Mouse (Mus musculus): ENCODE measurements around the gene Kat8. TPM values are rescaled to one million over a fixed set of nuclear protein-coding genes. Genes with fewer than 3 reads are reported as not detected.
"Not testable (repeated sequence)": the region's sequence is repeated elsewhere in the genome, so short reads cannot be mapped to it uniquely, and the experiment has no call there.

Kat8 gene
- total RNA-seq, 2 experiments from 2014 or later = 20.7 to 20.9 TPM

DNA sequence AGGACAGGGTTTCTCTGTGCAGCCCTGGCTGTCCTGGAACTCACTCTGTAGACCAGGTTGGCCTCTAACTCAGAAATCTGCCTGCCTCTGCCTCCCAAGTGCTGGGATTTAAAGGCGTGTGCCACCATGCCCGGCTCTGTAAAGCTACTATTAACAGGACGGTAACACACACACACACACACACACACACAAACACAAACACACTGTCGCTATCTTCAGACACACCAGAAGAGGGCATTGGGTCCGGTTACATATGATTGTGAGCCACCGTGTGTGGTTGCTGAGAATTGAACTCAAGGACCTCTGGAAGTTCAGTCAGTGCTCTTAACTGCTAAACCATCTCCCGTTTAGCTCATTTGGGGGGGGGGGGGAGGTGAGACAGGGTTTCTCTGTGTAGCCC lies 16.4 kb upstream of the Kat8 start:
- intact Hi-C loops (cut with DNase I); DNase-seq: not testable (repeated sequence)

DNA sequence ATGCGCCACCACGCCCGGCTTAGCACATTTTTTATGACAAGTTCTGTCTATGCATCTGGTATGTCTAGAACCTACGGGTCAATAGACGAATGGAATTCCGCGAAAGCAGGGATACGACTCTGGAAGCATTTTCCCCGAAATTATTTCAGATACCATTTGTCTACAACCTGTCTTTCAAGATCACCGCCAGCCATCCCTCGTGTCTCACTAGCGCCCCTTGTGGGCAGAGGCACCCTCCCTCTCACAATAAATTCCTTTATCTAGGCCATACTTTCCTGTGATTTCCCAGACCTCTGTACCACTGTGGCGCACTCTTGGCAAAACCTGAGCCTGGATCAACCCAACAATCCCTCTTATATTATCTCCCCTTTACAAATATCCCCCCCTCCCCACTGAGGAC lies 15.9 kb upstream of the Kat8 start:
- intact Hi-C loops (cut with DNase I) = no loop called here
- DNase-seq = peak in 1 of 2 experiments; percentile 63

DNA sequence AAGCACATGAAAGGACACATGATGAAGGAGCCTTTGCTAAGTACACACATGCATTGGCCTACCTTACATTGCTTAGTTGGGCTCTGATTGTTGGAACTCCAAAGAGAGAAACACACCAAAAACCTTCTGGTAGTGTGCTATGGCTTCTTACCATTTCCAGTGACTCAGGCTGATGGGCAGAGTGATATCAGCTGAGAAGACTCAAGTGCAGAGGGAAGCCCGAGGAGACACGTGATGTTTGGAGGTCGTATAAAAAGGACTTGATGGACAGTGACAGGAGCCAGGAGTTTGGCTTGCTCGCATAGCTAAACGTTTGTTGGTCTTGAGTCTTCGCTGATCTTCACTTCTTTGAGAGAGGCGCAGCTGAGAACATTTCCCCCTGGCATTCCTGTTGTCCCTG lies 14.8 kb upstream of the Kat8 start:
- no peak for DNase-seq
- intact Hi-C loops (cut with DNase I) = no loop called here

DNA sequence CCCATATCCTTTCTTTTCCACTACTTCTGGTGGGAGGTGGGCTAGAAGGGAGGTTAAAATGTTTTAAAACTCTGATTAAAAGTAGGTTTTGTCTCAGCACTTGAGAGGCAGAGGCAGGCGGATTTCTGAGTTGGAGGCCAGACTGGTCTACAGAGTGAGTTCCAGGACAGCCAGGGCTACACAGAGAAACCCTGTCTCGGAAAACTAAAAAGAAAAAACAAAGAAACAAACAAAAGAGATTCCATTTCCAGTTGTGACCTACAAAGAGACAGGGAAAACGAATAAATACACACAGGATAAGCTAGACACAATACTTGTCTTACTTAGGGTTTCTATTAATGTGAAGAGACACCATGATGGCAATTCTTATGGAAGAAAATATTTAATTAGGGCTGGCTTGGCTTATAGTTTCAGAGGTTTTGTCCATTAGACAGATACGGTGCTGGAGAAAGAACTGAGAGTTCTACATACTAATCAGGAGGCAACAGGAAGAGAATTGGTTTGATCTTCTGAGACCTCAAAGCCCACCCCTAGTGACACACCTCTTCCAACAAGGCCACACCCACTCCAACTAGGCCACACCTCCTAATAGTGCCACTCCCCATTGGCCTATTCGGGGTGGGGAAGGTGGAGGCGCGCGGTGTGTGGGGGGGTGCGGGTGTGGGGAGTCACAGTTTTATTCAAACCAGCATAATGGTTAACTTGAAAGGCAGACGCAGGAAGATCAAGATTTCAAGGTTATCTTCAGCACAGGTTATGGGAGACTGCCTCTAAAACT lies 13.9 kb upstream of the Kat8 start:
- DNase-seq = no peak
- intact Hi-C loops (cut with DNase I) = no loop called here

DNA sequence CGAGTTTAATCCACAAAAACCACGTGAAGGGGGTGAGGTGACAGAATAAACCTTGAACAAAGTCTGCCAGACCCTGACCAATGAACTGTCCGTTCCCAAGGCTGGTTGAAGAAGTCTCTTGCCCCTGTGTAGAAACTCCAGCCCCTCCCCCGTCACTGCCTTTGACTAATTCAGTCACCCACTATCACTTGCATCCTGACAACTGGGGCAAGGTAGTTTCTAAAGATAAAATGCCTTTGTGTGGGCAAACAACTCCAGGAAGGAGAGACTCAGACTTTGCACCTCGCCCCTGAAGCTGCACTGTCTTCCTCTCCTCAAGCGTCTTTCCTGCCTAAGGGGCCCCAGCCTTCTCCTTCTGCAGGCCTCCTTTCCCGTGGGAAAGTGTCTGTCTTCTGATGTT lies 12.3 kb upstream of the Kat8 start:
- intact Hi-C loops (cut with DNase I) = no loop called here
- no peak for DNase-seq

DNA sequence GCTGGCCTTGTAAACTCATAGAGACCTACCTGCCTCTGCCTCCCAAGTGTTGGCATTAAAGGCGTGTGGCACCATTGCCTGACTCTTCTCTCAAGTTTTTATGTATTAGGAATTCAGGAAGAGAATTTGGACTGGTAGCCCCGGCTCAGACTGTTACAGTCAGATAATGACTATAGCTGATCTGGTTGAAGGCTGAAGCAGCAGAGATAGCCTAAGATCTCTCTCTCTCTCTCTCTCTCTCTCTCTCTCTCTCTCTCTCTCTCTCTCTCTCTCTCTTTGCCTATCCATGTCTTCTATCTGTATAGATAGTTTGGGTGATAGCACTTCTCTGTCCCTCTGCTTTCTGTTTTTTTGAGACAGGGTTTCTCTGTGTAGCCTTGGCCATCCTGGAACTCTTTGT lies 10.5 kb upstream of the Kat8 start:
- intact Hi-C loops (cut with DNase I) = no loop called here
- no peak for DNase-seq

DNA sequence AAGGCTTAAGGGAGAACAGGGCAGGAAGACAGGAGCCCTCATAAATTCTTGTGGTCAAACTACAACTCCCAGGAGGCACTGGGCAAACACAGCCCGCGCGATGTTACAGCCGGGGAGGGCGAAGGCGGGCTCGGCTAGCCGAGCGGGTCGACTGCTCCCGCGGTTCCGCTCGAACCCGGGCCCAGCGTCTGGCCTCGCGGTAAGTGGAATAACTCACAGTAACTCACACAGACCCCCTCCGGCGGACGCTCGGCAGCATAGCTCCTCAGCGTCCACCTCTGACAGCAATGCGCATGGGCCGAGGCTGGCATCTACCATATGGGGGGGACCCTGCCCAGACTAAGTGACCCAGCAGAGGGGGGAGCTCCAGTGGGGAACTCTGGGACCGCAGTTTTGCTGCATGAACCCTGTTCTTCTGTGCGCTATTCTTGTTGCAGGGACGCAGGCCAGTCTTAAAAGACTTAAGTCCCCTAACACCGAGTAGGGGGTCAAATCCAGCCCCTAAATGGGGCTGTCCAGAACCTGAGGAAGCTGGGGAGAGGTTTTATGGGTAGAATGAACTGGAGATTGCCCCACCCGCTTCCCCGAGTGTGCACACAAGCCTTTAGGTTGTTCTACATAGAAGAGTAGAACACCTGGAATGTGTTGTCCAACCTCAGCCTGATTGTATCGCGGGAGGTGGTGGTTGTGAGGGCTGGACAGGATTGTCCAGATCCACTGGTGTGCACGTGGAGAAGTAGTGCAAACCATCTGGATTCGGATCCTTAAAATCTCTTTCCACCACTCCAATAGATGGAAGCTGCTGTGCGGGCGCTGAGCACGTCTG lies 8.1 kb upstream of the Kat8 start, which contains the start of gene Bckdk:
TSS of gene Bckdk (plus strand) at position 112 of the 826 bp plus-strand sequence.
- peak; percentile 66 to 73 for DNase-seq
- intact Hi-C loops (cut with DNase I) = no loop called here

DNA sequence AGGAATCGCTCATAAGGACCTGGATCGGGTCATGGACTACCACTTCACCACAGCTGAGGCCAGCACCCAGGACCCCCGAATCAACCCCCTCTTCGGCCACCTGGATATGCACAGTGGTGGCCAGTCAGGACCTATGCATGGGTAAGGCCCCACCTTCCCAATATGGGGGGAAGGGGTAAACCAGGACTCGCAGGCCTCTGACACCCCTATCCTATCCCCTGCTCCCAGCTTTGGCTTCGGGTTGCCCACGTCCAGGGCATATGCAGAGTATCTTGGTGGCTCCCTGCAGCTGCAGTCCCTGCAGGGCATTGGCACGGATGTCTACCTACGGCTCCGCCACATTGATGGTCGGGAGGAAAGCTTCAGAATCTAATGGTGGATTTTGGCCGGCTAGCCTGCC lies 4.4 kb upstream of the Kat8 start:
- DNase-seq = no peak
- intact Hi-C loops (cut with DNase I) = no loop called here

DNA sequence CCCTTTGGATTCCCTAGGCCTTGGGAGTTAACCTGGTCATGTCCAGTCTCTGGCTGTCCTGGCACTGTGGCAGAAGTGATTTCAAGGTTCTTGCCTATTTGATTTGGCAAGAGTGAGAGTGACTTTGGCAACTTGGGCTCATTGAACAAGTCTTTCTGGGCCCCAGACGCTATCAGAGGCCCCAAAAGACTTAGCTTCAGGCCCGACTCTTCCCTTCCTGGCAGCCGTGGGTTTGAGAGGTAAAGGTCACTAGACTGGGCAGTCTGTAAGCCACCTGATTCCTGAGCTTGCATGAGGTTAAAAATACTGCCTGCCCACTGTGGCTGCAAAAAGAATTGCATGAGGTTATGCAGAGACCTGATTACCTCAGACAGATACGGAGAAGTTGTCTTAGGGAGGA lies 3.7 kb upstream of the Kat8 start:
- intact Hi-C loops (cut with DNase I) = no loop called here
- DNase-seq = no peak

DNA sequence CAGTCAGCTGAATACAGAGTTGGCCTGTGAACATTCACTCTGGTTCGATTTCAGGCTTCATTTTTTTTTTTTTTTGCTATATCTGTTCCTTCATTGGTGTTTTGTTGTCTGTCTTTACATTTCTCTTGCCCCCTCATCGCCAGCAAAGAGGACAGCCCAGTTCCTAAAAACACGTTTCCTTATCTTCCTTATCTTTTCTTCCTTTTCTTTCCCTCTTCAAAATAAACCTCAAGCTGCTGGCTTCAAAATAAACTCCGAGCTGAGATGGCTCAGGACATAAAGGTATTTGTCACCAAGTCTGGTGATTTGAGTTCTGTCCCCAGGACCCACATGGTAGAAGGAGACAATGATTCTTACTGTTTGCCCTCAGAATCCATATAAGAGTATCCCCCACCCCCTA lies 622 bp downstream of the Kat8 start:
- intact Hi-C loops (cut with DNase I) = no loop called here

DNA sequence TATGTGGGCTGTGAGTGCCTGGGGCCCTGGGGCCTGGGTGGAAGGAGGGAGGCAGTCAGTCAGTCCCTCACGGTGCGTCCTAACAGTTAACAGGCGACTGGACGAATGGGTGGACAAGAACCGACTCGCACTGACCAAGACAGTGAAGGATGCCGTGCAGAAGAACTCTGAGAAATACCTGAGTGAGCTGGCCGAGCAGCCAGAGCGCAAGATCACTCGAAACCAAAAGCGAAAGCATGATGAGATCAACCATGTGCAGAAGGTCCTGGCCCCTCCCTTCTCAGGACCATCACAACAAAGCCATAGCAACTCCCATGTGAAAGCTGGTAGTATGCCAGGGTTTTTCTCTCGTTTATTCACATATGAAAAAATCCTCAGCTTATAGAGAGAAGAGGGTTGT lies 3.0 kb downstream of the Kat8 start:
- no peak for DNase-seq
- intact Hi-C loops (cut with DNase I) = no loop called here

More for the DNA sequence above, 622 bp downstream of the Kat8 start:
- no peak for DNase-seq

DNA sequence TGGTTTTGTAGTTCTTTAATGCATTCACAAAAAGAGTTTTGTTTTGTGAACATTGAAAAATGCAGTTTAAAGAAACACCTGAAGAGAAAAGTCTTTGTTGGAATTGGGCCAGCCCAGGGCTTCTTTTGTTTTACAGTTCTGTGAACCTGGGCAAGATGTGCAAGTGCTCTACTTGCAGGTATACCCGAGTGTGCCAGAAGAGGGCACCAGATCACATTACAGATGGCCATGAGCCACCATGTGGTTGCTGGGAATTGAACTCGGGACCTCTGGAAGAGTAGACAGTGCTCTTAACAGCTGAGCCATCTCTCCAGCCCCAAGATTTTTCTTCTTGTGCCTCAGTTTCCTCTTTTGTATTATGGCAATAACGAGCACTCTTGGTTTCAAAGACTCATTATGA lies 5.9 kb downstream of the Kat8 start:
- intact Hi-C loops (cut with DNase I) = no loop called here
- DNase-seq = no peak

DNA sequence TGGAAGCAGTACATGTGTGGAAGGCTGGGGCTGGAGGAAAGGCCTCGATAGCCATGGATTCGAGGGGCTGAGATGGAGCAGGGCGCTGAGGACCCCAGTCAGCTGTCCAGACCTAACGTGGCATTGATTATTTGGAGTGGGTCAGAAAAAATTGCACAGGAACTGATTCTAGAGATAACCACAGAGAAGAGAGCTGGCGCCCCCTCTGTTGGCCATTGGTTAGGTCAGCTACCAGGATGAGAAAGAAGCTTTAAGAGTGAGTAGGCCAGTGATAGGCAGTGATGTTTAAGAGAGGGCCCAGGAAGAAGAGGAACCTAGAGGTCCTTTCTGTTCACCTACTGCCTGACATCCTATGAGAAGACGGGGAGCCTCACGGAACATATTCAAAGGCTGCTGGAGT lies 7.0 kb downstream of the Kat8 start:
- no peak for DNase-seq
- intact Hi-C loops (cut with DNase I) = no loop called here

DNA sequence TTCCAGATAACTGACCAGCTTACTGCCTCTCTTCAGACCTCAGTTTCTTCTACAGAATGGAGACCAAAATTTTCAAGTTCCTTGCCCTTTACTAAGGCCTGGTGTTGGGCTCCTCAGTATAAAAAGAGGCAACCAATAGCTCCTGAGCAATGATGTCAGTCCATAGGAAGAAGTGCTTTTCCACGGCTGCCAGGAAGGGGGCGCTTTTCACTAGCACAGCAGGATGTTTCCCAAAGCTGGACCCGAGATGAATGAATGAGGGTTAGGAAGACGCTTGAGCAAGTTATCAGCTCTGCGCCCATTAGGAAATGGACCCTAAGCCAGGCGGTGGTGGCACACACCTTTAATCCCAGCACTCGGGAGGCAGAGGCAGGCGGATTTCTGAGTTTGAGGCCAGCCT lies 9.2 kb downstream of the Kat8 start:
- no peak for DNase-seq
- intact Hi-C loops (cut with DNase I) = no loop called here

DNA sequence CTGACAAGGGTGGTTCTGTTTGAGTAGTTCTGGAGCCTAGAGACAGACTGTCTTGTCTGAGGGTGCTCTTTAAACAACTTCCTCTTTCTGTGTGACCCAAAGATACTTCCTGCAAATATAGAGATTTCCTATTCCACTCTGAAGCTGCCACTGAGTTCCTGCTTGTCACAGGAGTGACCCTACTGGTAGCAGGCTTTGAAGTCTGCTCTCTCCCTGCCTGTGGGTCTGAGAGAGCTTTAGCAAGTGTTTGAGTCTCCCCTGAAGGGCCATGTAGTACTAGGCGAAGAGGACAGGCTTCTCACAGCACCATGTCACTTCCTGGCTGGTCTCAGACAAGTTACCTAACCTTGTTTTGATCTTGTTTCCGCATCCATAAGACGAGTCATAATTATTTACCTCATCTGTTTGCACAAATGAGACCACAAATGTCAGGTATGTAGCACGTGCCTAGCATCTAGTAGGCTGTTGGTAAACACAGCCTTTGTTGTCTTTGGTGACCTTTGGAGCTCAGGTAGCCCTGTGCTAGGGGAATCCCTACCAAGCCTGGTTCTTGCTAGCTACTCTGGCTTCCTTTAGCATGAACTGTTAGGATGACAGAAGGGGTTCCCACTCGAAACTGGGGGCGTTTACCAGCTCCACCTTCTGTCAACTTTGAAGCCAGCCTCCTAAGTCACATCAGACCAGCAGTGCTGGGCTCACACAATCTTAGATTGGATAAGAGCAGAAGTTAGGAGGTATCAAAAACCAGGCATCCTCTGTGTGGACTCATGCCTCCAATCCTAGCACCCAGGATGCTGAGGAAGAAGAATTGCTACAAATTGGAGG lies 10.3 kb downstream of the Kat8 start:
- no peak for DNase-seq
- intact Hi-C loops (cut with DNase I) = no loop called here

DNA sequence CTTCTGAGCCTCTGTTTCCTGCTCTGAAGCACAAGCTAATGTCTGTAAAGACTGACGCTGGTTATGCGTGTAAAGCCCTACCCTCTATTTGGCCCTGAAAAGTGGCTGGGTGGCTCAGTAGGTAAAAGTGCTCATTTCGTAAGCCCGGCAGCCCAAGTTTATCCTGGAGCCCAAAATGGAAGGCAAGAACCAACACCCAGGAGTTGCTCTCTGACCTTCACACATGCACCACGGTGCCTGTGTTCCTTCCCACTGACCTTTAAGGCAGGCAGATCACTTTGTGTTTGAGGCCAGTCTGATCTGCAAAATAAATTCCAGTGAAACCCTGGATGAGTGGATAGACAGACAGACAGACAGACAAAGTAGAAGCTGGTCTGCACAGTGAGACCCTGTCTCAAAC lies 11.4 kb downstream of the Kat8 start:
- DNase-seq = no peak
- intact Hi-C loops (cut with DNase I) = no loop called here

DNA sequence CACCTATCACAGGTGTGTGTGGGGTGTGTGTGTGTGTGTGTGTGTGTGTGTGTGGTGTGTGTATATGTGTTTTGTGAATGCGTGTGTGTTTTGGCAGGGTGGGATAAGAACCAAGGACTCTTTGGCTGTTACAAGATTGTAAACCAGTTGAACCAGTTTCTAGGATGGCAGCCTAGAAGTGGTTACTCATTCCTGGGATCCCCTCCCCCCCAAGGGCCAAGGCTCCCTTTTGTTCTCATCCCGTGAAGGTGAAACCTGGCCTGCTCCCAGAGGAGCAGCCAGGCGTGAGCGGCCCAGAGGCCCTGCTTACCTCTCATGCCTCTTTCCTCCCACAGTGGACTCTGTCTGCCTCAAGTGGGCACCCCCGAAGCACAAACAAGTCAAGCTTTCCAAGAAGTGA lies 12.9 kb downstream of the Kat8 start:
- intact Hi-C loops (cut with DNase I) = no loop called here
- no peak for DNase-seq

DNA sequence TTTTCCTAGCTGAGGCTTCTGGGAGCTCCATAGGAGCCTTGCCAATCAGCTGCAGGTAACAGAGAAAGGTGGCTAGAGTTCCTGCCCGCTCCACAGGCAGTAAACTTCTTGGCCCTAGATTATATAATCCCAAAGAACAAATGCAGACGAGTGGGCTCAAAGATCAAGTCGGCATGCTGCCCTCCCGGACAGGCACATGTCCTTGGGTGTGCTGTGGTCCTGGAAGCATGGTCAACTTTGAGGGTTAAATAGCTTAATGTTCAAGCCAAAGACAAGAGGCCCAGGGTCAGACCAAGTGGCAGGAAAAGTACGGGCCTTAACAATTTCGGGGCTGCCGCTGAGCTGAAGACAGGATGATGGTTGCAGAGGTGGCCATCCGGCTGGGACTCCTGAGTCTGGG lies 13.8 kb downstream of the Kat8 start:
- no peak for DNase-seq
- intact Hi-C loops (cut with DNase I) = no loop called here

DNA sequence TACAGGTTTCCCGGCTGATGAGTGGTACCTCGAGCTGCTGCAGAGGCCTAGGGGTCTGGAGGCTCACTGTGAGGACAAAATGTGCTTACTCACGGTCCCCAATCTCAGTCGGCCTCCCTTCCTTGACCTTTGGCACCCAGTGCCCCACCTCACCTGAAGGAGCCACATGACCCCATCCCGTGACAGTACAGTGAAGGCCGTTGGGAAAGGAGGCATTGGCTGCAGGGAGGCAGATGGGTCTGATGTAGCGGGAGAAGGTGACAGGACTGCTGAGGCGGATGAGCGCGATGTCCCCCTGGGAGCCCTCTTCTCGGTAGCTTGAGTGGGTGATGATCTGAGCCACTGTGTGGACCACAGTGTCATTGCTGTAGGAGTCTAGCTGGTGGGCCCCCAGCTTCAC lies 14.5 kb downstream of the Kat8 start:
- no peak for DNase-seq
- intact Hi-C loops (cut with DNase I) = no loop called here

DNA sequence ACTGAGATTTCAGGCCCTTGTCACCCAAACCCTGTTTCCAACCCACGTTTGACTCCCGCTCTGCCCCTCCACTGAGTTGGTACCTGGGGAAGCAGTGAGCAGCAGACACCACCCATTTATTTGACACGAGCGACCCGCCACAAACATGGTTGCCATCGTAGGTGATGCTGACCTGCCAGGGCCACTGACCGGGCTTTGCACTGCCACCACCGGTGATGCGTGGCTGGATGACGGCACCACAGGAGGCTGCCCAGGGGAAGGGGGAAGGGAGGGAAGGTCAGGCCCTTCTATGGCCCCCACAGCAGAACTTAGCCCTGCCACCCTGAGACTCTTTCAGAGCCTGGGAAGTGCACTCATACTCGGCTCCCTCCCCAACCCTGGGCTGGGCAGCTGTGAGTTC lies 15.4 kb downstream of the Kat8 start:
- no peak for DNase-seq
- intact Hi-C loops (cut with DNase I) = no loop called here

DNA sequence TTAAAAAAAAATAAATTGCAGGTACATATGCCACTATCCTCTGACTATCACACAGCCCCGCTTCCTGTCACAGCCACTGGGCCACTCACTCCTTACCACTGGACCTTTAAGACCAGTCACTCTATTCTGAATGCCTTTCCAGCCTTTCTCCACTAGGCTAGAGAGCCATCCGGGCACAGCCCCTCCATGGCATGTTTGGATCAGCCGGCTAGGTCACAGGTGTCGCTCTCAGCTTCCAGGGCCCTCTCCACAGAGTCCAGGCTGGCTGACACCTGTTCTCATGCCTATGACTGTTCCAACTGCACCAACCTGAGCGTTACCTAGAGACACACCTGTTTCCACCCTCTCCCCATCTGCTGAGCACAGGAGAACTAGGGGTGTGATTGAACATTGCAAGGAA lies 16.3 kb downstream of the Kat8 start:
- no peak for DNase-seq
- intact Hi-C loops (cut with DNase I) = no loop called here
